ENCODE assay signal across 12 mouse cellular contexts in genomic region chr6:34691416-34691815, GRCm38 (mm10).
"Had no signal": no experiment of that assay in that cellular context is flagged by ENCODE, and none has a peak within 500 bp of the region (broad histone marks: within the 10 kb centered on the region; RNA-seq: fewer than 3 reads in every experiment).

No protein-coding gene starts in this region.

- H3K4me2 ChIP-seq: liver, embryonic 11.5 days; liver, embryonic 15.5 days; midbrain, embryonic 13.5 days had no signal

- DNase-seq: kidney, postnatal 10 days; lung, adult 2 months; lung, postnatal 36 days; right cerebral cortex, adult 18-20 months; right cerebral cortex, postnatal 25 days; thymus, adult 2 months; thymus, postnatal 25 days had no signal

- H3K9ac ChIP-seq: liver, embryonic 15.5 days; midbrain, embryonic 13.5 days had no signal

- H3K4me3 ChIP-seq: left cerebral cortex, adult 2 months; liver, embryonic 15.5 days; midbrain, embryonic 13.5 days had no signal

- H3K27me3 ChIP-seq: liver, embryonic 15.5 days; midbrain, embryonic 13.5 days had no signal

- H3K27ac ChIP-seq: left cerebral cortex, adult 2 months; liver, embryonic 15.5 days; midbrain, embryonic 13.5 days had no signal

- H3K36me3 ChIP-seq: liver, embryonic 15.5 days; midbrain, embryonic 13.5 days had no signal

- ATAC-seq: lung, postnatal 0 days; midbrain, embryonic 13.5 days had no signal

- H3K4me1 ChIP-seq: liver, embryonic 15.5 days; midbrain, embryonic 13.5 days had no signal

- H3K9me3 ChIP-seq: liver, embryonic 15.5 days; midbrain, embryonic 13.5 days had no signal
